Mouse (Mus musculus): ENCODE results near the gene Eri3. TPM values are rescaled to one million over a fixed set of nuclear protein-coding genes. Genes with fewer than 3 reads are reported as not detected.

The Eri3 gene
- 256 and 282 TPM in 2 replicates for polyA plus RNA-seq (2015; fragmentation: Nextera tagmentation; extraction: Ambion mirVana)

DNA sequence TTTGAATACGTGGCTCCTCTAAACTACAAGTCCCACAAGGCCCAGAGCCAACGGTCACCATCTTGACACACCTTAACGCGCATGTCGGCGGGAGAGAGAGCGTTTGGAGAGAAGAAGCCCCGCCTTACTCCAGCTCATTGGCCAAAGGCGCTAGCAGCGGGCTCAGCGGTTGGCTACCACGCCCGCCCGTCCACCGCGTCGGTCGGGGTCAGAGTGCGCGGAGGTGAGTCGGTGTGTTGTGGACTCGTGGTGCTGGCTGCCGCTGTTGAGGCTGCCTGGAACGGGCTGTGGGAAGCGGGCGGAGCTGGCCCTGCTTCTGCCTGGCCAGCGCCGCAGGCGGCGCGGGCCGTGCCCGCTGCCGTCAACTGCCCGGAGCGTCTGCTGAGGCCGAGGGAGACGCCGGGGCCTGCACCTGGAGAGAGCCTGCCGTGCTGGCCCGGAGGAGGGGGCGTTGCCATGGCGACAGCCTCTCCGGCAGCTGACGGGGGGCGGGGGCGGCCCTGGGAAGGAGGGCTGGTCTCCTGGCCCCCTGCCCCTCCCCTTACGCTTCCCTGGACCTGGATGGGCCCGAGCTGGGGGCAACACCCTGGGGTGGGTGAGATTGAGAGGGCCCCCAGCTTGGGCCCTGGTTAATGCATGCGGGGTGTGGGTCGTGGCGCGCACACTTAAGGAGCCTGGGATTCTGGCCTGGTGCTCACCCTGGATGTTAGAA lies at the start of gene Eri3:
Gene Eri3, plus strand, starts transcription at position 226 of the 712 bp plus-strand sequence.
- Histone ChIP-seq H3K9ac (ENCODE audit: low read depth, low read length) (peak within 1 kb of the TSS; percentile 85), H3K36me3 (ENCODE audit: control insufficient read depth, insufficient read depth, low read length) (no peaks in the 10 kb centered on the region), H3K27me3 (ENCODE audit: control insufficient read depth, insufficient read depth, low read depth, low read length) (no peaks in the 10 kb centered on the region), H3K9me3 (replicated peaks; ENCODE audit: control insufficient read depth, low read length, poor library complexity, severe bottlenecking) (no peaks in the 10 kb centered on the region), H3K4me3 (ENCODE audit: low read depth, low read length) (peak within 1 kb of the TSS; percentile 94), H3K4me1 (ENCODE audit: control insufficient read depth, insufficient read depth, low read length) (peaks cover 18% of the 10 kb centered on the region), H3K4me2 (ENCODE audit: low read length) (peak within 1 kb of the TSS; percentile 88), H3K27ac (ENCODE audit: low read length) (peak within 1 kb of the TSS; percentile 90)
- WGBS, result under 1% methylated on average over 48 of the region's 53 CpGs
- peak; percentile 99 for ATAC-seq

DNA sequence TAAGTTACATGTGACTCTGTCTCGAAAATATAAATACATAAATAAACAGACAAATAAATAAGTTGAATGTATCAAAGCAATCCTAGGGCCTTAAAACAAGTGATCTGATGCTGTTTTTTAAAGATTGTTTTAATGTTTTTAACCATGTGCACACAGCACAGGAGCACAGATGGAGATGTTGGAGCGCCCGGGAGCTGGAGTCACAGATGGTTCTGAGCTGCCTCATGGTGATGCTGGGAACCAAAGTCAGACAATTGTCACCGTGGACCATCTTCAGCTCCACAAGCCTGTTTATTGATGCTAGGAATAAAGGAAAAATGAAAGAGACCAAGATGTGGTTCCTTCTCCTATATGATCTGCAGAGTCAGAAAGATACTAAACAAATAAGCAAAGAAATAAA lies 31.9 kb upstream of the Eri3 start:
- H3K27me3 ChIP-seq (ENCODE audit: control insufficient read depth, insufficient read depth, low read depth, low read length), result no peaks in the 10 kb centered on the region; the same call in 1 of the 2 replicates
- no peaks in the 10 kb centered on the region for H3K9me3 ChIP-seq (replicated peaks; ENCODE audit: control insufficient read depth, low read length, poor library complexity, severe bottlenecking)
- H3K4me3 ChIP-seq (ENCODE audit: low read depth, low read length), result no peak overlapping the region
- H3K9ac ChIP-seq (ENCODE audit: low read depth, low read length), result no peak overlapping the region
- no peak overlapping the region for H3K4me2 ChIP-seq (ENCODE audit: low read length)
- ATAC-seq, result no peak
- WGBS, result 95% methylated on average over 4 of the region's 4 CpGs
- H3K27ac ChIP-seq (ENCODE audit: low read length), result no peak overlapping the region
- H3K36me3 ChIP-seq (ENCODE audit: control insufficient read depth, insufficient read depth, low read length), result no peaks in the 10 kb centered on the region
- H3K4me1 ChIP-seq (ENCODE audit: control insufficient read depth, insufficient read depth, low read length), result no peaks in the 10 kb centered on the region

DNA sequence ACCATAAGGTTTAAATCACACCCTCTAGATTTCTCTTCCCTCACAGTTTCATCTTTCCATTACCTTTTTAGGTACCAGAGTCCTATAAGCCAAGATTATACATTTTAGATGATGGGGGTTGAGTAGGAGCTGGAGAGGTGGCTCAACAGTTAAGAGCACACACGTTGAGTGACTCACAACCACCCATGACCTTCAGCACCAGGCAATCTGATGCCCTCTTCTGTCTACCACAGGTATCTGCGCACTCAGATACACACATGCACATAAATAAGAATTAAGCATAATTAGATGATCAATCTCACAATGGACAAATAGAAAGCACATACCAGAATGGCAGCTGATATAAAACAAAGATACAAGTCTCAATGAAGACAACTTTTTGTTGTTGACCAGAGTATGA lies 28.8 kb upstream of the Eri3 start:
- WGBS, result 69% methylated on average over 2 of the region's 2 CpGs
- ATAC-seq, result no peak
- no peaks in the 10 kb centered on the region for H3K4me1 ChIP-seq (ENCODE audit: control insufficient read depth, insufficient read depth, low read length)
- no peaks in the 10 kb centered on the region; the same call in 1 of the 2 replicates for H3K27me3 ChIP-seq (ENCODE audit: control insufficient read depth, insufficient read depth, low read depth, low read length)
- no peak overlapping the region for H3K4me2 ChIP-seq (ENCODE audit: low read length)
- H3K4me3 ChIP-seq (ENCODE audit: low read depth, low read length), result no peak overlapping the region
- no peak overlapping the region for H3K27ac ChIP-seq (ENCODE audit: low read length)
- H3K36me3 ChIP-seq (ENCODE audit: control insufficient read depth, insufficient read depth, low read length), result no peaks in the 10 kb centered on the region
- no peak overlapping the region for H3K9ac ChIP-seq (ENCODE audit: low read depth, low read length)
- no peaks in the 10 kb centered on the region for H3K9me3 ChIP-seq (replicated peaks; ENCODE audit: control insufficient read depth, low read length, poor library complexity, severe bottlenecking)

DNA sequence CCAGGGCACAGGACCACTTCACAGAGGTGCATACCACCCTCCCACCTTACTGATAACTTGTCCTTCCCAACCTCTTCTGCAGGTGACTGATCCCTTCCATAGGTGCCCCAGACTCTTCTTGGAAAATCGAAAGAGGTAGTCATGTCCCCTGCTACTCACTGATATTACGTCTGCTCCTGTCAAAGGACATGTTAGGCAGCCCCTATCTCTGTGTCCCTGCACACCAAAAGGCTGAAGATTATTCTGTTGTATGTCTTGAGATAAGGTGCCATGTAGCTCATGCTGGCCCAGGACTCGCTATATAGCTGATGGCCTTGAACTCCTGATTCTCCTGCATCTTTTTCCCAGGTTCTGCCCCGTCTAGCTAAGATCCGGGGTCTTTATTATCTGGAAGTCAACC lies 24.2 kb upstream of the Eri3 start:
- Histone ChIP-seq H3K27me3 (ENCODE audit: control insufficient read depth, insufficient read depth, low read depth, low read length) (peaks cover 2% of the 10 kb centered on the region; the same call in 1 of the 2 replicates), H3K27ac (ENCODE audit: low read length) (no peak overlapping the region), H3K36me3 (ENCODE audit: control insufficient read depth, insufficient read depth, low read length) (no peaks in the 10 kb centered on the region), H3K4me2 (ENCODE audit: low read length) (no peak overlapping the region), H3K9me3 (replicated peaks; ENCODE audit: control insufficient read depth, low read length, poor library complexity, severe bottlenecking) (no peaks in the 10 kb centered on the region), H3K4me1 (ENCODE audit: control insufficient read depth, insufficient read depth, low read length) (no peaks in the 10 kb centered on the region), H3K9ac (ENCODE audit: low read depth, low read length) (no peak overlapping the region), H3K4me3 (ENCODE audit: low read depth, low read length) (no peak overlapping the region)
- no peak for ATAC-seq
- 97% methylated on average over 5 of the region's 5 CpGs for WGBS

DNA sequence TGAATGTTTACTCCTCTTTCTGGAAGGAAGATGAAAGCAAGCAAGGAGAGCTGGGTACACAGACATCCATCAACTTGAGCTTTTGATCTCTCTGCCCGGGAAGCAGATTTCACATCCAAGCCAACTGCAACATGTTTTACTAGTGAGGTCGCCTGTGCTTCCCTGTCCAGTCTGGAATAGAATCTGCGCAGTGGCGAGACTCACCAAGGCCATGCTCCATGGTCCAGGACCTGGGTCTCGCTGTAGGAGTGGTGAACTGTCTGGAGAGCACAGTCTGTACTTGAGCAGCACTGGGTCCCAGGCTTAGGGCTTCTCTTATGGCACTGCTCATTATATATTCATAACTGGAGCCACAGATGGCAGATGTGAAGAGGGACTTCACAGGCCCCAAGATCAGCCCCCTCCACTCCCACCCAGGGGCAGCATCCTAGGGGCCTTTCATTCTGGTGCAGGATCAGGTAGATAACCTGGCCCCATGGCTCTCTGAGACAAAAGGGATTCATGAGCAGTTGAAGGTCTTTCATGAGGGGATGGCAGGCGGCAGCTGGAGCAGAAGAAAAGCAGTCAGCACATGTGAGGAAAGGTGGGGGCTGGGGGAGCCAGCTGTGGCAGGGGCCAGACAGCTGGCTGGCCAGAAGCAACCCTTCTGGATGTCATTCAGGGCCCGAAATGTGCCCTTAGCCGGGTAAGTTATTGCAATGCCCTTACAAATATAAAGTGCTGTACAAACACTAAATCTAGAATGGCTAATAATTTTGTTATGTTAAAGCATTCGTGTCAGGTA lies 22.9 kb upstream of the Eri3 start:
- no peak for ATAC-seq
- Histone ChIP-seq H3K27me3 (ENCODE audit: control insufficient read depth, insufficient read depth, low read depth, low read length) (peaks cover 2% of the 10 kb centered on the region; the same call in 1 of the 2 replicates), H3K27ac (ENCODE audit: low read length) (no peak overlapping the region), H3K4me2 (ENCODE audit: low read length) (no peak overlapping the region), H3K4me1 (ENCODE audit: control insufficient read depth, insufficient read depth, low read length) (no peaks in the 10 kb centered on the region), H3K36me3 (ENCODE audit: control insufficient read depth, insufficient read depth, low read length) (no peaks in the 10 kb centered on the region), H3K4me3 (ENCODE audit: low read depth, low read length) (no peak overlapping the region), H3K9me3 (replicated peaks; ENCODE audit: control insufficient read depth, low read length, poor library complexity, severe bottlenecking) (no peaks in the 10 kb centered on the region), H3K9ac (ENCODE audit: low read depth, low read length) (no peak overlapping the region)
- WGBS, result 62% methylated on average over 9 of the region's 9 CpGs

DNA sequence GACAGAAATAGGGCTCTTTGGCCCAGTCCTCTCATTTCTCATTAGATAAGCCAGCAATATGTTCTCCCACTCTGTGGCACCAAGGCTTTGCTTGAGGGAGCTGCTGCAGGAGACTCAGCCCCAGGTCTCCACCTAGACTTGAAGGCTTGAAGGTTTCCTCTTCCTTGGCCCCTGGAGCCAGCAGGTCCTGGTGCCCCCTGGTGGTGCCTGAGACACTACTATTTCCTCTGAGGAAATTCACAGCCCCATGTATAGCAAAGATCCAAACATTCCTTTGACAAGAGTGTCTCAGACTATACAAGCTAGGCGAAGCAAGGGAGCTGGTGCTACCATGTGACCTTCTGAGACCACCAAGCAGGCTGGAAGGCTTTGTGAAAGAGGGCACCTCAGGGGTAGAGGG lies 22.2 kb upstream of the Eri3 start:
- 21% methylated on average over 1 of the region's 1 CpGs for WGBS
- no peak for ATAC-seq
- H3K9me3 ChIP-seq (replicated peaks; ENCODE audit: control insufficient read depth, low read length, poor library complexity, severe bottlenecking), result no peaks in the 10 kb centered on the region

DNA sequence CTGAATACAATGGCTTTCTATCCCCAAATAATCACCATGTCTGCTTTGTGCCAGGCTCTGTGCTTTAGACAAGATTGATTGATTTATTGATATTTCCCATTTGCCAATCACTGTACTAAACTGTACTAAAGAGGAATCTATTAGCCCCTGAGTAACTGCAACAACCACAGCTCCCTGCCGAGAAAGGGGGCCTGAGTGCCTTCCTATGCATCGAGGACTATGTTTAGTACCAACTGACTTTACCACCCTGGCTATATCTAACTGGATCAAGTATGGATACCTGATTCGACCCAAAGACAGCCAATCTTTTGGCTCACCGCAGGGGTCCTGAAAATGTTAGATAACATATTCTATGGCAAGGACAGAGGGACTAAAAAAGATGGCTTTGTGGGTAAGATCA lies 20.3 kb upstream of the Eri3 start:
- no peaks in the 10 kb centered on the region for H3K4me1 ChIP-seq (ENCODE audit: control insufficient read depth, insufficient read depth, low read length)
- H3K4me3 ChIP-seq (ENCODE audit: low read depth, low read length), result no peak overlapping the region
- H3K9me3 ChIP-seq (replicated peaks; ENCODE audit: control insufficient read depth, low read length, poor library complexity, severe bottlenecking), result no peaks in the 10 kb centered on the region
- H3K27me3 ChIP-seq (ENCODE audit: control insufficient read depth, insufficient read depth, low read depth, low read length), result peaks cover 5% of the 10 kb centered on the region; the same call in 1 of the 2 replicates
- ATAC-seq, result no peak
- no peak overlapping the region for H3K4me2 ChIP-seq (ENCODE audit: low read length)
- 63% methylated on average over 4 of the region's 4 CpGs for WGBS
- no peaks in the 10 kb centered on the region for H3K36me3 ChIP-seq (ENCODE audit: control insufficient read depth, insufficient read depth, low read length)
- H3K27ac ChIP-seq (ENCODE audit: low read length), result no peak overlapping the region
- H3K9ac ChIP-seq (ENCODE audit: low read depth, low read length), result no peak overlapping the region

More for the DNA sequence above, 22.2 kb upstream of the Eri3 start:
- Histone ChIP-seq H3K27me3 (ENCODE audit: control insufficient read depth, insufficient read depth, low read depth, low read length) (peaks cover 2% of the 10 kb centered on the region; the same call in 1 of the 2 replicates), H3K4me2 (ENCODE audit: low read length) (no peak overlapping the region), H3K9ac (ENCODE audit: low read depth, low read length) (no peak overlapping the region), H3K27ac (ENCODE audit: low read length) (no peak overlapping the region), H3K4me1 (ENCODE audit: control insufficient read depth, insufficient read depth, low read length) (no peaks in the 10 kb centered on the region), H3K4me3 (ENCODE audit: low read depth, low read length) (no peak overlapping the region), H3K36me3 (ENCODE audit: control insufficient read depth, insufficient read depth, low read length) (no peaks in the 10 kb centered on the region)

DNA sequence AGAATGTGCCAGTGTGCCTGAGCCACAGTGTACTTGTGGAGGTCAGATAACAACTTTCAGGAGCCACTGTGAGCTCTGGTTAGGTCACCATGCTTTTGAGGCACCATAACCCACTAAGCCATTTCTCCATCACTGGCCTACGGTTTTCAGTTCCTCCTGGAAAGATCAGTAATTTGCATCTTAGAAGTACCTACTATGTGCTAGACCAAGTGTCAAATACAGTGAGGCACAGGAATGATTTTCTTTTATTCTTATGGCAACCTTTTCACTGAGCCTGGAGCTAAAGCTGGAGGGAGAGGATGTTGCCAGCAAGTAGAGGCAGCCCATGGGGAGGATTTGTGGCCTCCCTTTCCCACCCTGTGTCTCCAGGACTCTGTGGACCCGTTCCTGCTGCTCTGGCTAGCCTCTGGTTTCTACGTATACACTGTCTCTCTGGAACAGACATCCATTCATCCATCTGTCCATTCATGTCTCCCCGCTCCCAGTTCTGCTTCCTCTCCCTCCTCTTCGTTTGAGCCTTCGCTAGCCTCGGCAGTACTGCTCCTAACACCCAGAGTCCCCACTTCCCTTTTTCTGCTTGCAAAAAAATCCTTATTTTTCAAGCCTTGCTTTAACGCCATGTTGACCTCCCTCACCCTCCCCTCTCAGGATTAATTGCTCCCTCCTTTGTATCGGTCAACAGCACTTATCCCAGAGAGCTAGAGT lies 14.5 kb upstream of the Eri3 start:
- H3K4me1 ChIP-seq (ENCODE audit: control insufficient read depth, insufficient read depth, low read length), result no peaks in the 10 kb centered on the region
- no peak for ATAC-seq
- H3K36me3 ChIP-seq (ENCODE audit: control insufficient read depth, insufficient read depth, low read length), result no peaks in the 10 kb centered on the region
- H3K4me3 ChIP-seq (ENCODE audit: low read depth, low read length), result no peak overlapping the region
- peaks cover 3% of the 10 kb centered on the region; the same call in 1 of the 2 replicates for H3K27me3 ChIP-seq (ENCODE audit: control insufficient read depth, insufficient read depth, low read depth, low read length)
- no peak overlapping the region for H3K9ac ChIP-seq (ENCODE audit: low read depth, low read length)
- no peaks in the 10 kb centered on the region for H3K9me3 ChIP-seq (replicated peaks; ENCODE audit: control insufficient read depth, low read length, poor library complexity, severe bottlenecking)
- no peak overlapping the region for H3K27ac ChIP-seq (ENCODE audit: low read length)
- WGBS, result 52% methylated on average over 9 of the region's 9 CpGs
- H3K4me2 ChIP-seq (ENCODE audit: low read length), result no peak overlapping the region

All from midbrain, embryonic 16.5 days (tissue).